Mouse (Mus musculus) embryonic facial prominence, embryonic 12.5 days (tissue): ENCODE results near the gene Ccdc167. TPM values are rescaled to one million over a fixed set of nuclear protein-coding genes. Genes with fewer than 3 reads are reported as not detected.

Source experiments
- ATAC-seq: fragments of 200-750 bp; cut with Nextera tagmentation; 2 replicates; pipeline ENCODE4 v1.8.0; 2017; ENCODE audit not compliant: insufficient number of reproducible peaks, insufficient read depth, low FRiP score, low TSS enrichment
- H3K27ac ChIP-seq: fragments of 300-500 bp; sonication (generic); 2 replicates; pipeline ENCODE4 v1.5.1; 2016; ENCODE audit warnings: mild to moderate bottlenecking
- H3K27me3 ChIP-seq: fragments of 300-500 bp; sonication (generic); 2 replicates; pipeline ENCODE4 v1.6.1; 2016; ENCODE audit warnings: mild to moderate bottlenecking, moderate library complexity
- H3K36me3 ChIP-seq: fragments of 300-500 bp; sonication (generic); 2 replicates; pipeline ENCODE4 v1.6.1; 2016; ENCODE audit warnings: mild to moderate bottlenecking
- H3K4me1 ChIP-seq: fragments of 300-500 bp; sonication (generic); 2 replicates; pipeline ENCODE4 v1.6.1; 2016
- H3K4me2 ChIP-seq: fragments of 300-500 bp; sonication (generic); replicated peaks from 2 replicates; pipeline ENCODE4 v1.6.1; 2016; ENCODE audit warnings: mild to moderate bottlenecking, moderate library complexity
- H3K4me3 ChIP-seq: fragments of 300-500 bp; sonication (generic); 2 replicates; pipeline ENCODE4 v1.5.1; 2016; ENCODE audit warnings: mild to moderate bottlenecking
- H3K9ac ChIP-seq: fragments of 300-500 bp; sonication (generic); 2 replicates; pipeline ENCODE4 v1.6.1; 2016; ENCODE audit warnings: mild to moderate bottlenecking, moderate library complexity
- H3K9me3 ChIP-seq: fragments of 300-500 bp; sonication (generic); 2 replicates; pipeline ENCODE4 v1.6.1; 2016; ENCODE audit warnings: mild to moderate bottlenecking, moderate library complexity
- whole genome bisulfite sequencing: fragments of 180-500 bp; shearing (Covaris S2); methylation state at CpG from one replicate; pipeline ENCODE4 v1.1.7; 2016; 5-methylcytosine and 5-hydroxymethylcytosine counted together
- polyA plus RNA-seq: library from polyadenylated mRNA; unstranded; fragments of >200 nt; fragmentation: Nextera tagmentation; extraction: Ambion mirVana; gene quantifications from 2 replicates; pipeline ENCODE4 v1.2.1, GENCODE M21; 2016

Ccdc167 gene
- polyA plus RNA-seq, 1 experiment from 2014 or later, result 15.9 TPM

GRCm38 (mm10) chr17:29681669-29682068 is 35.2 kb downstream of the Ccdc167 start:
- H3K9me3 ChIP-seq, result no peaks in the 10 kb centered on the region
- H3K27ac ChIP-seq, result no peak overlapping the region
- H3K4me1 ChIP-seq, result no peaks in the 10 kb centered on the region
- no peak overlapping the region for H3K4me3 ChIP-seq
- H3K4me2 ChIP-seq, result no peak overlapping the region
- no peak for ATAC-seq
- peaks cover 92% of the 10 kb centered on the region for H3K36me3 ChIP-seq
- H3K27me3 ChIP-seq, result no peaks in the 10 kb centered on the region
- no peak overlapping the region for H3K9ac ChIP-seq
- WGBS, result 93% methylated on average over 9 of the region's 9 CpGs

- Histone ChIP-seq H3K4me3 (no peak overlapping the region), H3K9ac (no peak overlapping the region), H3K27ac (no peak overlapping the region), H3K4me2 (no peak overlapping the region), H3K27me3 (no peaks in the 10 kb centered on the region), H3K4me1 (no peaks in the 10 kb centered on the region), H3K36me3 (peaks cover 92% of the 10 kb centered on the region), H3K9me3 (no peaks in the 10 kb centered on the region)
- no peak for ATAC-seq
- 87% methylated on average over 2 of the region's 2 CpGs for WGBS
Observed at GRCm38 (mm10) chr17:29680921-29681320, 35.9 kb downstream of the Ccdc167 start.

GRCm38 (mm10) chr17:29680174-29680573 is 36.7 kb downstream of the Ccdc167 start:
- Histone ChIP-seq H3K27ac (no peak overlapping the region), H3K27me3 (no peaks in the 10 kb centered on the region), H3K4me1 (no peaks in the 10 kb centered on the region), H3K4me2 (no peak overlapping the region), H3K9me3 (no peaks in the 10 kb centered on the region), H3K36me3 (peaks cover 92% of the 10 kb centered on the region), H3K9ac (no peak overlapping the region), H3K4me3 (no peak overlapping the region)
- ATAC-seq, result no peak
- 88% methylated on average over 2 of the region's 2 CpGs for WGBS

GRCm38 (mm10) chr17:29679038-29679767 is 37.6 kb downstream of the Ccdc167 start:
- no peak for ATAC-seq
- H3K4me3 ChIP-seq, result no peak overlapping the region

GRCm38 (mm10) chr17:29678526-29678925 is 38.3 kb downstream of the Ccdc167 start:
- Histone ChIP-seq H3K4me1 (no peaks in the 10 kb centered on the region), H3K27me3 (no peaks in the 10 kb centered on the region), H3K4me3 (no peak overlapping the region), H3K9me3 (no peaks in the 10 kb centered on the region), H3K27ac (no peak overlapping the region), H3K9ac (no peak overlapping the region), H3K36me3 (peaks cover 90% of the 10 kb centered on the region), H3K4me2 (no peak overlapping the region)
- no peak for ATAC-seq
- 86% methylated on average over 8 of the region's 8 CpGs for WGBS

More at GRCm38 (mm10) chr17:29679038-29679767, 37.6 kb downstream of the Ccdc167 start:
- peaks cover 90% of the 10 kb centered on the region for H3K36me3 ChIP-seq
- no peak overlapping the region for H3K9ac ChIP-seq
- H3K4me2 ChIP-seq, result no peak overlapping the region
- H3K9me3 ChIP-seq, result no peaks in the 10 kb centered on the region
- H3K4me1 ChIP-seq, result no peaks in the 10 kb centered on the region
- WGBS, result 87% methylated on average over 6 of the region's 6 CpGs
- H3K27ac ChIP-seq, result no peak overlapping the region
- H3K27me3 ChIP-seq, result no peaks in the 10 kb centered on the region

DNA sequence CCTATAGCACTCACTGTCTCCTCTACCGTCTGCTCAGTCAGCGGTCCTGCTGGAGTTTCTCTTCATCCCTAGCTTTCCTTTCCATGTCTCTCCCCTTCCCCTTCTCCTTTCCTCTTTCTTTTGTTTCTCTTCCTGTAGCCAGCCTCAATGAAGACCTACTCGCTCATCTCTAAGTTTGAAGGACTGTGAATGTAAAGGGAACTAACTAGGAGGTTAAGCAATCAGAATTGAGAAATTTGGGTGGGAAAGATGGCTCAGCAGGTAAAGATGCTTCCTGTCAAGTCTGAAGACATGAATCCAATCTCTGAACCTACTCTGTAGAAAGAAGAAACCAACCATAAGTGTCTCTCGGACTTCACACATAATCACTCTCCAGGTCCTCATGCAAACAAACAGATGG is 43.5 kb downstream of the Ccdc167 start:
- no peak for ATAC-seq
- peaks cover 67% of the 10 kb centered on the region for H3K36me3 ChIP-seq
- H3K4me1 ChIP-seq, result no peaks in the 10 kb centered on the region
- H3K27me3 ChIP-seq, result no peaks in the 10 kb centered on the region
- H3K9ac ChIP-seq, result no peak overlapping the region
- H3K27ac ChIP-seq, result no peak overlapping the region
- no peak overlapping the region for H3K4me2 ChIP-seq
- H3K4me3 ChIP-seq, result no peak overlapping the region
- WGBS, result 93% methylated on average over 4 of the region's 4 CpGs
- no peaks in the 10 kb centered on the region for H3K9me3 ChIP-seq

GRCm38 (mm10) chr17:29671021-29671420 is 45.8 kb downstream of the Ccdc167 start:
- Histone ChIP-seq H3K27me3 (no peaks in the 10 kb centered on the region), H3K27ac (no peak overlapping the region), H3K36me3 (peaks cover 60% of the 10 kb centered on the region), H3K9ac (no peak overlapping the region), H3K4me2 (no peak overlapping the region), H3K9me3 (no peaks in the 10 kb centered on the region), H3K4me3 (no peak overlapping the region), H3K4me1 (no peaks in the 10 kb centered on the region)
- ATAC-seq, result no peak
- 98% methylated on average over 2 of the region's 2 CpGs for WGBS

GRCm38 (mm10) chr17:29669936-29670335 is 46.9 kb downstream of the Ccdc167 start:
- Histone ChIP-seq H3K9ac (no peak overlapping the region), H3K36me3 (peaks cover 52% of the 10 kb centered on the region), H3K4me1 (no peaks in the 10 kb centered on the region), H3K4me3 (no peak overlapping the region), H3K27ac (no peak overlapping the region), H3K27me3 (no peaks in the 10 kb centered on the region), H3K4me2 (no peak overlapping the region), H3K9me3 (no peaks in the 10 kb centered on the region)
- no peak for ATAC-seq

DNA sequence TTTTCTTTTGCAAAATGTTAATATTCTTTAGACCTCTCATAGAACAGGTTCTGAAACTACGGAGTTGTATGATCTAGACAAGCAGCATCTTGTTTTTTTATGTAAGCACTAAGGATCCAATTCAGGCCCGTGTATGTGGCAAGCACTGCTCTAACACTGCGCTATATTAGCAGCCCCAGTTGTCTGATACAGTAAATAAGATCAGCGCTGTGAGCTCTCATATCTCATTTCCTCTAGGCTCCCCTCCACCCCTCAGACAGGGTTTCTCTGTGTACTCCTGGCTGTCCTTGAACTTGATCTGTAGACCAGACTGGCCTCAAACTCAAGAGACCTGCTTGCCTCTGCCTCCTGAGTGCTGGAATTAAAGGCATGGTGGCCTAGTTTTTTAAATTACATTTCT is 47.8 kb downstream of the Ccdc167 start:
- no peak overlapping the region for H3K9ac ChIP-seq
- H3K4me3 ChIP-seq, result no peak overlapping the region
- no peaks in the 10 kb centered on the region for H3K9me3 ChIP-seq
- H3K27ac ChIP-seq, result no peak overlapping the region
- H3K4me1 ChIP-seq, result no peaks in the 10 kb centered on the region
- H3K4me2 ChIP-seq, result no peak overlapping the region
- H3K27me3 ChIP-seq, result no peaks in the 10 kb centered on the region
- 90% methylated on average over 4 of the region's 4 CpGs for WGBS
- H3K36me3 ChIP-seq, result peaks cover 54% of the 10 kb centered on the region
- no peak for ATAC-seq

GRCm38 (mm10) chr17:29668051-29668986 is 48.5 kb downstream of the Ccdc167 start:
- ATAC-seq, result no peak
- H3K4me1 ChIP-seq, result no peaks in the 10 kb centered on the region
- no peak overlapping the region for H3K27ac ChIP-seq
- H3K4me2 ChIP-seq, result no peak overlapping the region
- 88% methylated on average over 10 of the region's 10 CpGs for WGBS
- no peak overlapping the region for H3K4me3 ChIP-seq
- peaks cover 50% of the 10 kb centered on the region for H3K36me3 ChIP-seq
- no peaks in the 10 kb centered on the region for H3K27me3 ChIP-seq
- H3K9me3 ChIP-seq, result no peaks in the 10 kb centered on the region
- H3K9ac ChIP-seq, result no peak overlapping the region

DNA sequence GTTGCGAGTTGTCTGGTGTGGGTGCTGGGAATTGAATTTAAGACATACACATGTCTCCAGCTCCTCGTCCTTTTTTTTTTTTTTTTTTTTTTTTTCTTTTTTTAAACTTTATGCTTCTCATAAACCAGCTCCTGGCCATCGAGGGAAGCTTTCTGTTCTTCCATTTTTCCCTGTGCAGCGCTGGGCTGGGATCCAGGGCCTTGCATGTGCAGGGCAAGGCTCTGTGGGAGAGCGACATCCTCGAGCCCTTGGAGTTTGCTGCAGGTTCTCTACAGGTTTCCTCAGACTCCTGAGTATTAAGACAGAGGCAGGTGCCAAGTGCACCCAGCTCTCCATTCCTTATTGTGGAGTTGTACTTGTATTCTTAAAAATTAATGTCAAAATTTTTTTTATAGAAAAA is 54.7 kb downstream of the Ccdc167 start:
- no peak overlapping the region for H3K9ac ChIP-seq
- H3K27me3 ChIP-seq, result no peaks in the 10 kb centered on the region
- no peak overlapping the region for H3K4me2 ChIP-seq
- peaks cover 24% of the 10 kb centered on the region for H3K36me3 ChIP-seq
- no peak for ATAC-seq
- peaks cover 7% of the 10 kb centered on the region for H3K4me1 ChIP-seq
- no peak overlapping the region for H3K27ac ChIP-seq
- WGBS, result 88% methylated on average over 6 of the region's 6 CpGs
- H3K4me3 ChIP-seq, result no peak overlapping the region
- H3K9me3 ChIP-seq, result no peaks in the 10 kb centered on the region
